Mouse (Mus musculus): ENCODE results near the gene Cfl2. TPM values are rescaled to one million over a fixed set of nuclear protein-coding genes. Genes with fewer than 3 reads are reported as not detected.
"Not testable (repeated sequence)": the region's sequence is repeated elsewhere in the genome, so short reads cannot be mapped to it uniquely, and the experiment has no call there.

The Cfl2 gene
- 33.1 to 51.3 TPM (median 43.5 TPM) in 3 replicates for total RNA-seq (2017)

DNA sequence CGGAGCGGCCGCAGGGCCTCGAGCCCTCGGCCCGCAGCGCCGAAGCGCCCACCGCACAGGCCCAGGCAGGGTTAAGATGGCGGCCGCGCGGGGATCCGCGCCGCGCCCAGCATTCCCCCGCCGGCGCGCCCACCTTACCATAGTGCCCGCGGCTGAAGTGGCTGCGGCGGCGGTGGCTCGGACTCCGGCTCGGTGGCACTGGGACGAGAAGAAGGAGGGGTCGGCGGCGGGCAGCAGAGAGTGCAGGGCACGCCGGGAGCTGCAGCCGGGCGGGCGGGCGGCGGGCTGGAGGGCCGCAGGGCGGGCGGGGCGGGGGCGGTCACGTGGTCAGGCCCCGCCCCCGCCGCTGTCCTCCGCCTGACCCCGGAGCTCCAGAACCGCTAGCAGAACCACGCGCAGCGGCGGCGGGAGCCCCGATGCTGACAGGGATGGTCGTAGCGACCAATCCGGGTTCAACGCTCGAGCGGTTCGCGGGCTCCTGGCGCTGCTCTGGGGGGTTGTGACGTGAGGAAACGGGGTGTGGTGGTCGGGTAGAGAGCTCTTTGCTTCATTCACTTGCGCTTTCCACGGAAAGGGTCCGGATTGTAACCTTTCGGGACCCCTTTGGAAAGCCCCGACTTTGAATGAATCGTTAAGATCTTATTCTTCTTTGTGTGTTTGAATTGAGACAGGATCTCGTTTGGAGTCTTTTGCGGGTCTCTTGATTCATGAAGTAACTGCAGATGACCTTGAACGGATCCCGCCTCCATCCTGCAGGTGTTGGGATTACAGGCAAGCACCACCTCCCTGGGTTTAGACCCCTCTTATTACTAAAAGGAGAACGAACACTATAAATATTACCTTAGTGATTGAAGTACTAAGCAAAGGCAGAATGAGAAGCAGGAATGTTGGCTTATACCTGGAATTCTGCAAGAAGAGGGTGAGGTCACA, at the start of gene Cfl2:
Cfl2 (minus strand) TSS at position 272 of the 930 bp plus-strand sequence.
- peak; percentile 71 for ATAC-seq (replicated peaks; ENCODE audit: insufficient number of reproducible peaks, low FRiP score, low TSS enrichment, poor library complexity, severe bottlenecking)

GRCm38 (mm10) chr12:54910387-54910786, 47.7 kb upstream of the Cfl2 start:
- ATAC-seq (replicated peaks; ENCODE audit: insufficient number of reproducible peaks, low FRiP score, low TSS enrichment, poor library complexity, severe bottlenecking), result no peak

GRCm38 (mm10) chr12:54892559-54892958, 29.9 kb upstream of the Cfl2 start:
- ATAC-seq (replicated peaks; ENCODE audit: insufficient number of reproducible peaks, low FRiP score, low TSS enrichment, poor library complexity, severe bottlenecking), result not testable (repeated sequence)

- ATAC-seq (replicated peaks; ENCODE audit: insufficient number of reproducible peaks, low FRiP score, low TSS enrichment, poor library complexity, severe bottlenecking), result no peak
Observed at GRCm38 (mm10) chr12:54890426-54890825, 27.7 kb upstream of the Cfl2 start.

GRCm38 (mm10) chr12:54887580-54888127, 25.0 kb upstream of the Cfl2 start:
- no peak for ATAC-seq (replicated peaks; ENCODE audit: insufficient number of reproducible peaks, low FRiP score, low TSS enrichment, poor library complexity, severe bottlenecking)

GRCm38 (mm10) chr12:54879630-54880029, 17.0 kb upstream of the Cfl2 start:
- peak; percentile 61; the same call in 1 of the 2 replicates for ATAC-seq (replicated peaks; ENCODE audit: insufficient number of reproducible peaks, low FRiP score, low TSS enrichment, poor library complexity, severe bottlenecking)

DNA sequence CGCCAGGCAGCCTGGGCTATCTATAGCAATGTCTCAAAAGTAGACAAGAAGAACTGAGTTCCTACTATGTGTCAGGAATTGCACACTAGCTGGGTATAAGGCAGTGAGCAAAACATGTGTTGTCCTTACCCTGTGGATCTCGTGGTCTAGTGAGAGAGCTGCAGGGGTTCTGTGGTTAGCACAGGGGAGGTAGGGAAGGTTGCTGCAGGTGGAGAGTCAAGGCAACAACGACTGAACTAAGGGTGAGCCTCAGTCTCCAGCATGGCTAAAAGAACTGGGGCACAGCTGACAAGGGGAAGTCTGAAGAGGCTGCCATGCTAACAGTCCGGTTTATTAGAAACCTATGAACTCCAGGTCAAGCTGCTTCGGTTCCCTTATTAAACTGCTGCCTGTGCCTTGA, 16.5 kb upstream of the Cfl2 start:
- no peak for ATAC-seq (replicated peaks; ENCODE audit: insufficient number of reproducible peaks, low FRiP score, low TSS enrichment, poor library complexity, severe bottlenecking)

GRCm38 (mm10) chr12:54877875-54878274, 15.2 kb upstream of the Cfl2 start:
- ATAC-seq (replicated peaks; ENCODE audit: insufficient number of reproducible peaks, low FRiP score, low TSS enrichment, poor library complexity, severe bottlenecking), result no peak

DNA sequence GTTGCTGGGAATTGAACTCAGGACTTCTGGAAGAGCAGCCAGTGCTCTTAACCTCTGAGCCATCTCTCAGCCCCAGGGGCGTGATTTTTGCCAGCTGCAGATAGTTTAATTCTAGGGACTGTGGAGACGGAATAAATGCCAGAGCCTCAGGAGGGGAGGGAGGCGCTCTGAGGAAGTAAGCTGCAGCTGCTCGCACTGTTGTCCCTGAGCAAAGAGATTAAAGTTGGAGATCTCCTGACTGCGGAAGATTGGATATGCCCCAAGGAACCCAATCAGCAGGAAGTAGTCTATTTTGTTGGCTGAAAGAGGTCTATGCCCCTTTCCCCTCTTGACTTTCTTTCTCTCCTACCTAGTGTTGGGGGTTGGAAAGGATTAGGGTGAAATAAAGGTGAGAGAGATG, 14.2 kb upstream of the Cfl2 start:
- no peak for ATAC-seq (replicated peaks; ENCODE audit: insufficient number of reproducible peaks, low FRiP score, low TSS enrichment, poor library complexity, severe bottlenecking)

DNA sequence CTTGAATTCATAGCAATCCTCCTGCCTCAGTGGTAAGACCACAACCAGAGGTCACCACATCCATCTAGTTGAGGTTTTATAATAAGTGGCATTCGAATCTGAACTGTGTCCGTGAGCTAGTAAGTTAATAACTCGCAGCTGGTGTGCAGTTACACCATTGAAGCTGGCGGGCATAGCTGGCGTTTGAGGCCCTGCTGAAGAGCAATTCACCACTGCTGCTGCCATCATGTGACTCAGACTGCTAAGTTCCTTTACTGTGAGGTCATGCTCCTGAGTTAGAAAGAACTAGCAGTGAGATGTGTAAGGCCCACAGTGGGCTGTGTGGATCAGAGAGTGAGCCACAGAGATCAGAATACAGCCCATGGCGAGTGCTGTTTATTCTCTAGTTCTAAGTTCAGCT, 12.0 kb upstream of the Cfl2 start:
- ATAC-seq (replicated peaks; ENCODE audit: insufficient number of reproducible peaks, low FRiP score, low TSS enrichment, poor library complexity, severe bottlenecking), result no peak

DNA sequence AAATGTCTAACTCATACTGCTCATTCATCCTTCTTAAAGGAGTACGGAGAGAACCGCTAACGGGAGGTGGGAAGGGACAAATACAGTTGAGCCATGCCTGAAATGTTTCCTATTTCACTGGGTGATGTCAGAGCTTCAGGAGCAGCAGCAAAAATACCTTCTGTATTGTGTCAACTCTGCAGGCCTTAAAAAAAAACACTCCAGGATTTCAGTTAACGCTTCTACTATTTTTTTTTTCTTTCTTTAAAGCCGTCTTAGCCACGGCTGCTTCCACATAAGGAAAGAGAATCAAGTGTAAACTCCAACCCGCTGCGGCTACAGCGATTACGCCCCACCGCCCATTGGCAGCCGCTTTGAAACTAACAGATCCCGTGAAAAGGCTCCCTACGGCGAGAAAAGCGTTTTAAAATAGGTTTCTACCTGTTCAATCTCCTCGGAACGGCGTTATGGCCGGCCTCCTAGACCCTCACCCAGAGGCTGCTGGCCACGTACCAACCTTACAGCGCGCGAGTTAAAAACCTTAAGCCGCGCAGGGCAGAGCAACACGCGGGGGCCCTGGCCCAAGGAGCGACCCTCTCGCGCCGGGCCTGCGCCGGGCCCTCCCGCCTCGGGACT, 579 bp downstream of the Cfl2 start:
- ATAC-seq (replicated peaks; ENCODE audit: insufficient number of reproducible peaks, low FRiP score, low TSS enrichment, poor library complexity, severe bottlenecking), result no peak

- ATAC-seq (replicated peaks; ENCODE audit: insufficient number of reproducible peaks, low FRiP score, low TSS enrichment, poor library complexity, severe bottlenecking), result no peak
Observed at GRCm38 (mm10) chr12:54859531-54859930, 3.1 kb downstream of the Cfl2 start.

DNA sequence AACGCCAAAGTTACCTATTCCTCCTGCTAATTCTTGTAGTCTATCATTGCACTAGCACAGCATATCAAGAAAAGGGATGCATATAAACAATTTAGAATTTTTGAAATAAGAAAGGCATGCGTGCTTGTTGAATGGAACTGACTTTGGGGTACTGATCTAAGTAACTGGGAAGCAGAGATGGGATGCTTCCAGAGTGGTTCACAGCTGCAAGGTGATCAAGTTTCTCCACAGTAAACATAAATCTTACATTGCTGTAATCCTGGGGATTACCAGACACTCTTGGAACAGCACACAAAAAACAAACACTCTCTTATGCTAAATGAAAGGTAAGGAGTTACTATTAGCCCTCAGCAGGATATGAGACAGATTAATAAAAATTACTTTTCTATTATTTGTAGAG, 12.1 kb downstream of the Cfl2 start:
- no peak for ATAC-seq (replicated peaks; ENCODE audit: insufficient number of reproducible peaks, low FRiP score, low TSS enrichment, poor library complexity, severe bottlenecking)

DNA sequence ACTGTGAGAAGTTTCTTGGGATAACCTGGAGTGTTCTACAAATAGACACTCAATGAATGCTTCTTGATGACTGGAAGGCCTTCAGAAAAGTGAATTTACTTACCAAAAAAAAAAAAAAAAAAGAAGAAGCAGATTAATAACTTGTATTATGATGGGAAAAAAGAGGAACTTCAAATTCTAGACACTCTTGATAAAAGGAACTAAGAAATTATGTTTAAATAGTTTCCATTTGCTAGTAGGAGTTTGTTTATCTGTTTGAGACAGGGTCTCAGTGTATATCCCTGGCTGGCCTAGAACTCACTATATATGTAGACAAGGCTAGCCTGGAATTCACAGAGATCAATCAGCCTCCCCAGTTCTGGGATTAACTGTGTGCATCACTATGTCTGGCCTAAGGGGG, 18.3 kb downstream of the Cfl2 start:
- ATAC-seq (replicated peaks; ENCODE audit: insufficient number of reproducible peaks, low FRiP score, low TSS enrichment, poor library complexity, severe bottlenecking), result no peak; the same call in 1 of the 2 replicates

GRCm38 (mm10) chr12:54841576-54841975, 21.1 kb downstream of the Cfl2 start:
- ATAC-seq (replicated peaks; ENCODE audit: insufficient number of reproducible peaks, low FRiP score, low TSS enrichment, poor library complexity, severe bottlenecking), result no peak

GRCm38 (mm10) chr12:54839815-54840214, 22.9 kb downstream of the Cfl2 start:
- no peak for ATAC-seq (replicated peaks; ENCODE audit: insufficient number of reproducible peaks, low FRiP score, low TSS enrichment, poor library complexity, severe bottlenecking)

GRCm38 (mm10) chr12:54838931-54839330, 23.7 kb downstream of the Cfl2 start:
- ATAC-seq (replicated peaks; ENCODE audit: insufficient number of reproducible peaks, low FRiP score, low TSS enrichment, poor library complexity, severe bottlenecking), result no peak

DNA sequence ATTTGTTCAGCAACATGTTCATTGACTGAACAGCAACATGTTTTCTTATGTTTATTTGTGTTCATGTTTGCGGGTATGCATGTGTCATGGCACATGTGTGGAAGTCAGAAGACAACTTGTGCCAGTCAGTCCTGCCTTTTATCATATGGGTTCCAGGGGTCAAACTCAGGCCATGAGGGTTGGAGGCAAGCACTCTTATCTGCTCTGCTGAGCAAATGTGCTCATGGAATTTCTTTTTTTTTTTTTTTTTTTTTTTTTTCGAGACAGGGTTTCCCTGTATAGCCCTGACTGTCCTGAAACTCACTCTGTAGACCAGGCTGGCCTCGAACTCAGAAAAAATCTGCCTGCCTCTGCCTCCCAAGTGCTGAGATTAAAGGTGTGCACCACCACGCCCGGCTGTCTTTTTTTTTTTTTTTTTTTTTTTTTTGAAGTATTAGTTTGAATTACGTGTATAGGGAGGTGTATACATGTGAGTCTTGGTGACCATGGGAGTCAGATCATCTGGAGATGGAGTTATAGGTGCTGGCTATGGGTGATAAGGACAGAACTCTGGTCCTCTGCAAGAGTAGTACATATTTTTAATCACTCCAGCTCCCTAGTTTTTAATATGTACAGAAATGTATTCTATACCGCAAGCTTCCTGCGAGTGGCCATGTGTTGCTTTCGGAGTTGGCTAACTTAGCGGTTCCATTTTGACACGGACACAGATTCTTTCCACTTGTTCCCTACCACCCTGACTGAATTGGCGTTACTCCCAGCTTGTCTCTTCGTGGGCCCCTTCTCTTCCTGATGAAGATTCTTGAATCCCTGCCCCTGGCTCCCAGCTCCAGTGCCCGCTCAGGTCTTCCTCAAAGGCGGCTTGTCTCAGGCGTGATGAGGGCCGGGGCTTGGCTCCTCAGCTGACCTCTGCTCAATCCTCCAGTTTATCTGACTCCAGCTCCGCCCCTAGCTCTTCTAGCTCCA, 26.8 kb downstream of the Cfl2 start:
- ATAC-seq (replicated peaks; ENCODE audit: insufficient number of reproducible peaks, low FRiP score, low TSS enrichment, poor library complexity, severe bottlenecking), result no peak

Measured in monocyte, adult 5-6 weeks (primary cell).